Mouse (Mus musculus) forebrain, postnatal 0 days (tissue): ENCODE data around the gene Pou2f1. TPM values are rescaled to one million over a fixed set of nuclear protein-coding genes. Genes with fewer than 3 reads are reported as not detected.

Experiments used
- ATAC-seq: fragments of 200-750 bp; cut with Nextera tagmentation; 2 replicates; pipeline ENCODE4 v1.8.0; 2017; ENCODE audit warnings: mild to moderate bottlenecking, moderate library complexity
- DNase-seq: peaks from one replicate; pipeline ENCODE4 v3.0.0-alpha.2; 2015
- H3K27ac ChIP-seq: fragments of 300-500 bp; sonication (generic); 2 replicates; pipeline ENCODE4 v1.5.1; 2014; ENCODE audit warnings: low read depth, mild to moderate bottlenecking, antibody characterized with exemption, low read length, moderate library complexity, mixed read lengths
- H3K27me3 ChIP-seq: fragments of 300-500 bp; sonication (generic); 2 replicates; pipeline ENCODE4 v1.6.1; 2014; ENCODE audit warnings: mild to moderate bottlenecking, low read length, mixed read lengths; ENCODE audit not compliant: insufficient read depth
- H3K36me3 ChIP-seq: fragments of 300-500 bp; sonication (generic); 2 replicates; pipeline ENCODE4 v1.6.1; 2014; ENCODE audit warnings: mild to moderate bottlenecking, moderate library complexity; ENCODE audit not compliant: insufficient read depth
- H3K4me1 ChIP-seq: fragments of 300-500 bp; sonication (generic); 2 replicates; pipeline ENCODE4 v1.6.1; 2014; ENCODE audit warnings: antibody characterized with exemption; ENCODE audit not compliant: insufficient read depth
- H3K4me2 ChIP-seq: fragments of 300-500 bp; sonication (generic); 2 replicates; pipeline ENCODE4 v1.6.1; 2014; ENCODE audit warnings: low read depth, mild to moderate bottlenecking, moderate library complexity
- H3K4me3 ChIP-seq: fragments of 300-500 bp; sonication (generic); 2 replicates; pipeline ENCODE4 v1.5.1; 2014; ENCODE audit warnings: low read depth, low read length, mixed read lengths
- H3K9ac ChIP-seq: fragments of 300-500 bp; sonication (generic); 2 replicates; pipeline ENCODE4 v1.6.1; 2014; ENCODE audit warnings: mild to moderate bottlenecking
- H3K9me3 ChIP-seq: fragments of 300-500 bp; sonication (generic); 2 replicates; pipeline ENCODE4 v1.6.1; 2016; ENCODE audit warnings: low read length
- CTCF ChIP-seq: sonication (generic); IDR thresholded peaks from 2 replicates; pipeline ENCODE4 v1.5.1; 2016; ENCODE audit warnings: antibody characterized with exemption, control low read depth, low read depth
- WGBS: fragments of 180-500 bp; shearing (Covaris S2); extraction: QIAGEN DNeasy Blood & Tissue Kit; methylation state at CpG from one replicate; pipeline ENCODE4 v1.1.7; 2014; 5-methylcytosine and 5-hydroxymethylcytosine counted together
- polyA plus RNA-seq: library from polyadenylated mRNA; unstranded; fragments of >200 nt; fragmentation: Nextera tagmentation; extraction: Ambion mirVana; gene quantifications from 2 replicates; pipeline ENCODE4 v1.2.1, GENCODE M21; 2015
- total RNA-seq: library from RNA; depleted of rRNA; stranded (reverse); fragments of >200 nt; gene quantifications from 2 replicates; pipeline ENCODE4 v1.2.3, GENCODE M21; 2014

Gene Pou2f1
- total and polyA plus RNA-seq, 2 experiments from 2014 or later = 16.7 to 22.2 TPM

GRCm38 (mm10) chr1:166045060-166045893, 42.8 kb upstream of the Pou2f1 start:
- no peak overlapping the region for H3K4me3 ChIP-seq
- H3K4me2 ChIP-seq = no peak overlapping the region
- H3K27me3 ChIP-seq = 0 out of 2 replicates have a peak, but pooled peaks cover 11% of the 10 kb centered on the region
- no peaks in the 10 kb centered on the region for H3K9me3 ChIP-seq
- no peak overlapping the region for H3K27ac ChIP-seq
- no peak for ATAC-seq
- no peak for TF ChIP-seq CTCF
- 27% methylated on average over 14 of the region's 14 CpGs for WGBS
- no peaks in the 10 kb centered on the region for H3K36me3 ChIP-seq
- H3K4me1 ChIP-seq = peaks cover 12% of the 10 kb centered on the region
- H3K9ac ChIP-seq = no peak overlapping the region
- no peak for DNase-seq

DNA sequence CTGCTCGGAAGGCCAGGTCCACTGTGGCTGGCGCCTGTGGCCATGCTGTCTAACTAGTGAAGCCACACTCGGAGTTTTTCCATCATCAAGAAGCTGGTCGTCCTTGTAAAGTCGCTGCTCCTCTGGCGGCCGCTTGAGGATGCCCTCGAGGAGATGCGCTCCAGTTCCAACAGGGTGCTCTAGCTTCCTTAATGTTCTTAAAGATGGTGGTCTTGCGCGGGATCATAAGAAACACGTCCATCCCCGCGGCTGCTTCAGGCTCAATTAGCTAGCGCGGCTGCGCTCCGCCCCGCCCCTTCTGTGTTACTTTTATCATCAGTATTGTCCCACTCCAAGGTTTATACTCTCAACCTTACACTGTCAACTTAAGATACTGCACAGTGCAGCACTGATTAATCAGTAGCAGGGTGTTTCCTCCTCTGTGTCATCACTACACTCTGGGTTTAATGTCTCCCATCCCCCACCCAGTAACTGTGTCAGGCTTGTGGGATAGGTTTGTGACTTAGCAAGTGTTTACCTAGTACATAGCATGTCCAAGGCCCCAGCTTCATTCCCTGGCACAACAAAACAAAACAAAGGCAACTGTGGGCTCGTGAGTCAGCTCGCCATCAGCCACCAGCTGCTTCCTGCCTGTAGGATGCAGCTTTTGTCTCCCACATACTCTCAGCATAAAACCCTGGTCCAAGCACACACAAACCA, 41.1 kb upstream of the Pou2f1 start:
- H3K4me2 ChIP-seq = no peak overlapping the region
- no peak overlapping the region for H3K9ac ChIP-seq
- peaks cover 5% of the 10 kb centered on the region; the same call in 1 of the 2 replicates for H3K4me1 ChIP-seq
- H3K4me3 ChIP-seq = no peak overlapping the region
- 0 out of 2 replicates have a peak, but pooled peaks cover 11% of the 10 kb centered on the region for H3K27me3 ChIP-seq
- no peaks in the 10 kb centered on the region for H3K36me3 ChIP-seq
- DNase-seq (no peak), ATAC-seq (peak; percentile 42; the same call in 1 of the 2 replicates)
- 71% methylated on average over 21 of the region's 21 CpGs for WGBS
- H3K27ac ChIP-seq = no peak overlapping the region
- no peaks in the 10 kb centered on the region for H3K9me3 ChIP-seq
- TF ChIP-seq CTCF = no peak

DNA sequence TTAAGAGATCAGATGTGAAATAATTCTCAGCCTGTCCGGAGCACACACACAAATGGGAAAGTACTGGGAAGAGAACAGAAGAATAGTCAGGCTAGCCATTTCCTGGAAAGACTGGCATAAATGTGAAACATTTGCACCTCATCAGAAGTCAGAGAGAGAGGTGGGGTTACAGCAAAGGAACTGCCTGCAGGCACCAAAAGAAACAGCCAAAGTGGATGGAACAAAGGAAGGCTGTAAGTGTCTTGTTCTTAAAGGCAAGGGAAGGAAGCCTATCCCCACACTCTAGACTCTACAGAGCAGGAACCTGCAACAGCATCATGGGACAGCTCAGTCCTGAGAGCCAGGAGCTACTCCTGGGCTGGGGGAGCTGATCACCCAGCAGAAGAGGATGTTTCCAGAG, 39.0 kb upstream of the Pou2f1 start:
- no peak overlapping the region for H3K9ac ChIP-seq
- H3K9me3 ChIP-seq = no peaks in the 10 kb centered on the region
- DNase-seq (no peak), ATAC-seq (no peak)
- H3K27me3 ChIP-seq = 0 out of 2 replicates have a peak, but pooled peaks cover 2% of the 10 kb centered on the region
- no peaks in the 10 kb centered on the region for H3K4me1 ChIP-seq
- no peak overlapping the region for H3K4me2 ChIP-seq
- TF ChIP-seq CTCF = no peak
- H3K27ac ChIP-seq = no peak overlapping the region
- no peak overlapping the region for H3K4me3 ChIP-seq
- no peaks in the 10 kb centered on the region for H3K36me3 ChIP-seq
- 65% methylated on average over 1 of the region's 1 CpGs for WGBS

DNA sequence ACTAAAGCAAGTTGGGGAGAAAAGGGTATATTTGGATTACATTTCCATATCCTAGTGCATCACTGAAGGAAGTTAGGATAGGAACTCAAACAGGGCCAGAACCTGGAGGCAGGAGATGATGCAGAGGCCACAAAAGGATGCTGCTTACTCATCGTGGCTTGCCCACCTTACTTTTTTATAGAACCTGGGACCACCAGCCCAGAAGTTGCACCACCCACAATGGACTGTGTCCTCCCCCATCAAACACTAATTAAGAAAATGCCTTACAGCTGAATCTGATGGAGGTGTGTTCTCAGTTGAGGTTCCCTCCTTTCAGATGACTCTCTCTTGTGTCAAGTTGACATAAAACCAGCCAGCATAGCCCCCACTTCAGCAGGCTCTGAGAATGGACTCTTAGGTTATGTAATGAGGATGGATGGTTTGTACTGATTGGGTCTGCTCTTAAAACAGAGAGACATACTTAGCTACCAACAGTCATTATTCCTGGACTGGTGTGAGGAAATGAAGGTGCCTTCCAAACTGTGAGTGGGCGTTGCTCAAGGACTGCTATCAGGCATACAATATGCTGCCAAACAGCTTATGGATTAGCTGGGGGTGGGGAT, 36.4 kb upstream of the Pou2f1 start:
- no peaks in the 10 kb centered on the region for H3K9me3 ChIP-seq
- H3K4me1 ChIP-seq = no peaks in the 10 kb centered on the region
- ATAC-seq (no peak), DNase-seq (no peak)
- no peaks in the 10 kb centered on the region for H3K36me3 ChIP-seq
- no peak overlapping the region for H3K4me3 ChIP-seq
- H3K9ac ChIP-seq = no peak overlapping the region
- WGBS = 91% methylated on average over 2 of the region's 2 CpGs
- no peaks in the 10 kb centered on the region for H3K27me3 ChIP-seq
- no peak overlapping the region for H3K27ac ChIP-seq
- TF ChIP-seq CTCF = no peak
- no peak overlapping the region for H3K4me2 ChIP-seq

DNA sequence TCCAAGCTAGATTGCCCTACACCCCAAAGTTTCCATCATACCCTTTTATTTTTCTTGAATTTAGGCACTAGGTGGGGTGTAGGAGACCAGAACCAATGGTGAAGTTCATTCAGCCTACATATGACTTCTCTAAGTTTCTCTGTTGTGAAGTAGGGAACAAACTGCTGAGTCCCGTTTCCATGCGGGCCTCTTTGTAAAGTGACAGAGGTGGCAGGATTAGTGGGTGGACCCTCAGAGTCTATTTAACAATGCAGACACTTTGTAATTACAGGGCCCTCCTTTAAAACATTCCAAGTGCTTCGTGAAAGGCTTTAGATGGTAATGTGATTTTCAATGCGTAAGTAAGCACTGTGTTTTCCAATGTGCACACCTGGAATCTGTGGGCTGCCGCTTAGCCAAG, 32.6 kb upstream of the Pou2f1 start:
- Histone ChIP-seq H3K4me2 (no peak overlapping the region), H3K27ac (no peak overlapping the region), H3K27me3 (no peaks in the 10 kb centered on the region), H3K9me3 (no peaks in the 10 kb centered on the region), H3K4me1 (no peaks in the 10 kb centered on the region), H3K9ac (no peak overlapping the region), H3K36me3 (no peaks in the 10 kb centered on the region), H3K4me3 (no peak overlapping the region)
- TF ChIP-seq CTCF = no peak
- WGBS = 8% methylated on average over 5 of the region's 5 CpGs
- no peak for ATAC-seq
- no peak for DNase-seq

DNA sequence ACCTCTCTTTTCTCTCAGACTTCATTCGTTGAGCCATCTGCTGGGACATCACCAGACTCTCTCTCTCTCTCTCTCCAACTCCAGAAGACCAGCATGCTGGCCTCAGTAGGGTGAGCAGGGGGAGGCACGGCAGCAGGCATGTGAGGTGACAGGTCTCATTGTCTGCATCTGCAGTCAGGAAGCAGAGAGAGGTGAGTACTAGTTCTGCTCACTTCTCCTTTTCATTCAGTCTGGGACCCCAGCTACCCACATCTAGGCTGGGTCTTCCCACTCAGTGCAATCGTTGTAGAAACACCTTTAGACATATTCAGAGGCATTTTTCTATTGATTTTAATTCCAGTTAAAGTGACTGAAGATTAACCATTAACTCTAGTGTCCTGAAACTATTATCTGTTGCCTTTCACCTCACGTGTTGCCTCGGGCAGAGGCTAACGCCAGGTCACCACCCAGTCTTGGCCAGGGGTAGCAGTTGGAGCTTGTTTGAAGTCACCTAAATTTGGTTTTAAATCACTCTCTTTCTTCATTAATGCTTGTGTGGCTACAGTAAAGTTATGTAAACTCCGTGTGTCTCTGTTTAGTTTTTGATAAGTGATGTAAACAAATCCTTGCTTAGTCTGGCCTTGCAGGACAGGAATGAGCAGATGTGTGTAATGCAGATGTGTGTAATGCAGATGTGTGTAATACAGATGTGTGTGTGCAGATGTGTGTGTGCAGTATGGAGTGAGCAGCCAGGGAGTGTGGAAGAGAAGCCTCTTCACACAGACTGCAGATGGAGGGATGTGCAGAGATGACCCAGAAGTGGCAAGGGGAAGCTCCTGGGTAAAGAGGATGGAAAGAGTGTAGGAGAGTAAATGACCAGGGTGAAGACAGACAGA, 29.4 kb upstream of the Pou2f1 start:
- H3K4me3 ChIP-seq = no peak overlapping the region
- DNase-seq (no peak), ATAC-seq (no peak)
- H3K4me1 ChIP-seq = no peaks in the 10 kb centered on the region
- no peaks in the 10 kb centered on the region for H3K27me3 ChIP-seq
- no peaks in the 10 kb centered on the region for H3K36me3 ChIP-seq
- H3K4me2 ChIP-seq = no peak overlapping the region
- no peak overlapping the region for H3K27ac ChIP-seq
- TF ChIP-seq CTCF = no peak
- no peak overlapping the region for H3K9ac ChIP-seq
- 76% methylated on average over 7 of the region's 7 CpGs for WGBS
- H3K9me3 ChIP-seq = no peaks in the 10 kb centered on the region
